Mouse (Mus musculus) stomach, embryonic 15.5 days (tissue): ENCODE measurements around the gene Ddrgk1. TPM values are rescaled to one million over a fixed set of nuclear protein-coding genes. Genes with fewer than 3 reads are reported as not detected.
A peak's percentile ranks its signal among the peaks of the same experiment; 100 is the strongest.

Source experiments
- ATAC-seq: fragments of 200-750 bp; cut with Nextera tagmentation; 2 replicates; pipeline ENCODE4 v1.8.0; 2017; ENCODE audit warnings: low read depth, moderate number of reproducible peaks, moderate TSS enrichment; ENCODE audit not compliant: insufficient read depth, low FRiP score
- H3K27ac ChIP-seq: fragments of 300-500 bp; sonication (generic); 2 replicates; pipeline ENCODE4 v1.5.1; 2015; ENCODE audit warnings: mild to moderate bottlenecking, inconsistent platforms
- H3K27me3 ChIP-seq: fragments of 300-500 bp; sonication (generic); replicated peaks from 2 replicates; pipeline ENCODE4 v1.6.1; 2015; ENCODE audit warnings: inconsistent platforms
- H3K36me3 ChIP-seq: fragments of 300-500 bp; sonication (generic); 2 replicates; pipeline ENCODE4 v1.6.1; 2015; ENCODE audit warnings: inconsistent platforms
- H3K4me1 ChIP-seq: fragments of 300-500 bp; sonication (generic); 2 replicates; pipeline ENCODE4 v1.6.1; 2015; ENCODE audit warnings: inconsistent platforms
- H3K4me2 ChIP-seq: fragments of 300-500 bp; sonication (generic); 2 replicates; pipeline ENCODE4 v1.6.1; 2015; ENCODE audit warnings: mild to moderate bottlenecking, inconsistent platforms
- H3K4me3 ChIP-seq: fragments of 300-500 bp; sonication (generic); replicated peaks from 2 replicates; pipeline ENCODE4 v1.5.1; 2015; ENCODE audit warnings: inconsistent platforms
- H3K9ac ChIP-seq: fragments of 300-500 bp; sonication (generic); 2 replicates; pipeline ENCODE4 v1.6.1; 2015; ENCODE audit warnings: inconsistent platforms
- H3K9me3 ChIP-seq: fragments of 300-500 bp; sonication (generic); 2 replicates; pipeline ENCODE4 v1.6.1; 2016; ENCODE audit warnings: inconsistent platforms
- WGBS: fragments of 180-500 bp; shearing (Covaris S2); methylation state at CpG from one replicate; pipeline ENCODE4 v1.1.7; 2015; 5-methylcytosine and 5-hydroxymethylcytosine counted together
- polyA plus RNA-seq: library from polyadenylated mRNA; unstranded; fragments of >200 nt; fragmentation: Nextera tagmentation; extraction: Ambion mirVana; gene quantifications from 2 replicates; pipeline ENCODE4 v1.2.1, GENCODE M21; 2015

Gene Ddrgk1
- polyA plus RNA-seq = 70.3 and 71.6 TPM in 2 replicates

GRCm38 (mm10) chr2:130664102-130664701 is at the start of gene Ddrgk1:
Gene Ddrgk1, minus strand, starts transcription at chr2:130664659.
- H3K4me2 ChIP-seq = peak within 1 kb of the TSS; percentile 73
- peaks cover 23% of the 10 kb centered on the region for H3K4me1 ChIP-seq
- H3K27me3 ChIP-seq = no peaks in the 10 kb centered on the region
- no peaks in the 10 kb centered on the region for H3K9me3 ChIP-seq
- H3K27ac ChIP-seq = peak within 1 kb of the TSS; percentile 99
- H3K9ac ChIP-seq = peak within 1 kb of the TSS; percentile 66; the same call in 1 of the 2 replicates
- peak; percentile 95 for ATAC-seq
- peaks cover 23% of the 10 kb centered on the region; the same call in 1 of the 2 replicates for H3K36me3 ChIP-seq
- WGBS = under 1% methylated on average over 40 of the region's 40 CpGs
- H3K4me3 ChIP-seq = peak within 1 kb of the TSS; percentile 69

- no peak overlapping the region for H3K4me2 ChIP-seq
- no peak for ATAC-seq
- 59% methylated on average over 10 of the region's 10 CpGs for WGBS
- H3K9me3 ChIP-seq = no peaks in the 10 kb centered on the region
- peaks cover 7% of the 10 kb centered on the region; the same call in 1 of the 2 replicates for H3K36me3 ChIP-seq
- no peak overlapping the region for H3K9ac ChIP-seq
- no peak overlapping the region for H3K27ac ChIP-seq
- no peaks in the 10 kb centered on the region for H3K4me1 ChIP-seq
- H3K27me3 ChIP-seq = no peaks in the 10 kb centered on the region
- H3K4me3 ChIP-seq = no peak overlapping the region
Observed at GRCm38 (mm10) chr2:130707057-130707456, 42.6 kb upstream of the Ddrgk1 start.

- Histone ChIP-seq H3K4me3 (no peak overlapping the region), H3K9me3 (no peaks in the 10 kb centered on the region), H3K4me2 (no peak overlapping the region), H3K27me3 (no peaks in the 10 kb centered on the region), H3K4me1 (no peaks in the 10 kb centered on the region), H3K27ac (no peak overlapping the region), H3K36me3 (peaks cover 4% of the 10 kb centered on the region; the same call in 1 of the 2 replicates), H3K9ac (no peak overlapping the region)
- no peak for ATAC-seq
- 59% methylated on average over 4 of the region's 4 CpGs for WGBS
Observed at GRCm38 (mm10) chr2:130706602-130707001, 42.1 kb upstream of the Ddrgk1 start.

DNA sequence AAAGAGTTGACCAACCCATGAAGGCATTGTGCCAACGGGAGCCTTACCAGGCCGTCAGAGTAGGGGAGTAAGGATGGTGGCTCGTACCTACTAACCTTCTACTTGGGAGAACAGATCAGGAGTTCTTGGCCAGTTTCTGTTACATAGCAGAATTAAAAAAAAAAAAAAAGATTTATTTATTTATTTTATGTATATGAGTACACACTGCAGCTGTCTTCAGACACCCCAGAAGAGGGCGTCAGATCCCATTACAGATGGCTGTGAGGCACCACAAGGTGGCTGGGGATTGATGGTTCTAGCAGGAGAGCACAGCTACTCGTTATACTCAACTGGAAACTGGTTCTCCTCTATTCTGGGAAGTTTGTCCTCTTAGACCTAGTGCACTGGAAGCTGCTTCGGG is 40.7 kb upstream of the Ddrgk1 start:
- no peak overlapping the region for H3K27ac ChIP-seq
- no peak overlapping the region for H3K4me3 ChIP-seq
- H3K36me3 ChIP-seq = no peaks in the 10 kb centered on the region
- no peak for ATAC-seq
- H3K4me1 ChIP-seq = no peaks in the 10 kb centered on the region
- no peaks in the 10 kb centered on the region for H3K9me3 ChIP-seq
- H3K9ac ChIP-seq = no peak overlapping the region
- WGBS = 65% methylated on average over 6 of the region's 6 CpGs
- H3K27me3 ChIP-seq = no peaks in the 10 kb centered on the region
- no peak overlapping the region for H3K4me2 ChIP-seq

GRCm38 (mm10) chr2:130704040-130705001 is 39.9 kb upstream of the Ddrgk1 start:
- WGBS = 56% methylated on average over 9 of the region's 9 CpGs
- Histone ChIP-seq H3K4me1 (no peaks in the 10 kb centered on the region), H3K4me3 (no peak overlapping the region), H3K4me2 (no peak overlapping the region), H3K27ac (no peak overlapping the region), H3K9ac (no peak overlapping the region), H3K9me3 (no peaks in the 10 kb centered on the region), H3K27me3 (no peaks in the 10 kb centered on the region), H3K36me3 (no peaks in the 10 kb centered on the region)
- ATAC-seq = no peak

DNA sequence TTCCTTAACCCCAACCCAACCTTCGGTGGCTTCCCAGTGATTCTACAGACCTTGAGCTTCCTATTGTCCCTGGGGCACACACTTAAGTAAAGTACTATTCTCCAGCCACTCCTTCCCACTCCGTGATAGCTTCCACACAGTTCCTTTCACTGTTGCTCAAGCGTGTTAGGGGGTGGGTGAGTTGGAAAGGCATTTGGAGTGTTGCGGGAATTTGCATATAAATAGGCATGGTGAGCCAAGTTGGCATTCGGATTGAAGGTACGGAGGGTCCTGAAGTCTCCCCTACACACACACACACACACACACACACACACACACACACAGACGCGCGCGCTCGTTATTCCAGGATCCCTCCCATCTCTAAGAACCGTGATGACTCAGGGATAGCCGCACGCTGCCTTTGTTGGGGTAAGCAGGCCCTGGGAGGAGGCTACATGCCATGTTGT is 33.4 kb upstream of the Ddrgk1 start:
- Histone ChIP-seq H3K4me2 (peak overlapping the region; percentile 97), H3K4me1 (peaks cover 10% of the 10 kb centered on the region), H3K27ac (no peak overlapping the region), H3K9ac (0 out of 2 replicates have a peak overlapping the region, but pooled peaks have one; percentile 3), H3K4me3 (peak overlapping the region; percentile 51), H3K9me3 (no peaks in the 10 kb centered on the region), H3K27me3 (peaks cover 24% of the 10 kb centered on the region), H3K36me3 (no peaks in the 10 kb centered on the region)
- 0 out of 2 replicates have a peak, but pooled peaks have one; percentile 14 for ATAC-seq
- WGBS = 4% methylated on average over 14 of the region's 14 CpGs

DNA sequence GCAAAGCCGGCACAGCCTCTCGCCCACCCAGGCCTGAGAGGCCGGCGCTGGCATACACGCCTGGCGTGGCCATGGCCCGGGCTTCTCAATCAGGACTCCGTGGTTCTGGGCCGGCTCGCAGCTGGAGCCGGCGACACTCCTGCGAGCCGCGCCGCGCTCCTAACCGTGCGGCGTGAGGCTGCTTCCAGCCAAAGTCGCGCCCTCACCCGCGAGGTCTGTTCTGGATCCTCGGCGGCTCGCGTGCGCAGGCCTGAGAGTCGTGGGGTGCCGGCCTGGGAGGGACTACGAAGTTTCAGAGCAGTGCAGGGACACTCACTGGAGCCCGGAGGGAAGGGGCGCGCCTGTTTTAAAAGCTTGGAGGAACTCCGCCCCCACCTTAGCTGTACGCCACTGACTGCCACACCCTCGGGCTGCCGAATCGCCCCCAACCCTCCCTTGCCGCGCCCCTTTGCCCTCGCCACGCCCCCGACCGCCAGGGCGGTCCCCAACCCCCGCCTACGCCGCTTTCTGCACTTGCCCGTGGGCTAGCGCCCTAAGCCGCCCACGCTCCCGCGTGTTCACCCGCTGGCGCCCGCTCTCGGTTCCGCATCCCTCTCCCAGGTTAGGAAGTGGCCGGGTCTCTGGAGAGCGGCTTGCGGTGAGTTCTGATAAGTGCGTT is 32.8 kb upstream of the Ddrgk1 start, which contains the start of gene Slc4a11:
Slc4a11 (minus strand) TSS at position 367 of the 658 bp plus-strand sequence.
- Histone ChIP-seq H3K9me3 (no peaks in the 10 kb centered on the region), H3K4me3 (peak within 1 kb of the TSS; percentile 51), H3K4me2 (peak within 1 kb of the TSS; percentile 97), H3K4me1 (peaks cover 10% of the 10 kb centered on the region), H3K27ac (no peak within 1 kb of the TSS), H3K36me3 (no peaks in the 10 kb centered on the region), H3K9ac (peak within 1 kb of the TSS; percentile 47; the same call in 1 of the 2 replicates), H3K27me3 (peaks cover 24% of the 10 kb centered on the region)
- WGBS = under 1% methylated on average over 62 of the region's 65 CpGs
- ATAC-seq = peak; percentile 65

- Histone ChIP-seq H3K4me2 (peak overlapping the region; percentile 97), H3K36me3 (no peaks in the 10 kb centered on the region), H3K9me3 (no peaks in the 10 kb centered on the region), H3K27me3 (peaks cover 24% of the 10 kb centered on the region), H3K27ac (no peak overlapping the region), H3K4me1 (peaks cover 10% of the 10 kb centered on the region), H3K9ac (peak overlapping the region; percentile 47; the same call in 1 of the 2 replicates), H3K4me3 (peak overlapping the region; percentile 51)
- ATAC-seq = 0 out of 2 replicates have a peak, but pooled peaks have one; percentile 28
- under 1% methylated on average over 31 of the region's 31 CpGs for WGBS
Observed at GRCm38 (mm10) chr2:130696700-130697152, 32.3 kb upstream of the Ddrgk1 start.

DNA sequence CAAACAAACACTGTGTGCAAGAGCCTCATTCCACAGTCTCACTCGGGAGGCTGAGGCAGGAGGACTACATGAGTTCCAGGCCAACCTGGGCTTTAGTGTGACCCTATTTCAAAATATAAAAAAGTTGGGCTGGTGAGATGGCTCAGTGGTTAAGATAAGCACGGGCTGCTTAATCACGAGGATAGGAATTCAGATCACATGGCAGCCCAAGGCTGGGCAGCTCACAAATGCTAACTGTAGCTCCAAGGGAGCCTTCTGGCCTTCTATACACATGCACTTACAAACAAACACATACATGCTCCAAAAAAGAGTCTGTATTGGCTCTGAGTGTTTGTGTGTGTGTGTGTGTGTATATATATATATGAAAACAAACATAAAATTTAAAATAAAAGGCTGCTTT is 29.1 kb upstream of the Ddrgk1 start:
- Histone ChIP-seq H3K4me3 (no peak overlapping the region), H3K27ac (no peak overlapping the region), H3K36me3 (no peaks in the 10 kb centered on the region), H3K4me2 (no peak overlapping the region), H3K9ac (no peak overlapping the region), H3K27me3 (peaks cover 21% of the 10 kb centered on the region), H3K9me3 (no peaks in the 10 kb centered on the region), H3K4me1 (peaks cover 10% of the 10 kb centered on the region)
- ATAC-seq = no peak
- 44% methylated on average over 3 of the region's 3 CpGs for WGBS

- no peaks in the 10 kb centered on the region for H3K27me3 ChIP-seq
- WGBS = 72% methylated on average over 2 of the region's 2 CpGs
- H3K36me3 ChIP-seq = no peaks in the 10 kb centered on the region; the same call in 1 of the 2 replicates
- no peak overlapping the region for H3K4me2 ChIP-seq
- no peaks in the 10 kb centered on the region for H3K9me3 ChIP-seq
- H3K9ac ChIP-seq = no peak overlapping the region
- ATAC-seq = no peak
- H3K4me3 ChIP-seq = no peak overlapping the region
- H3K27ac ChIP-seq = no peak overlapping the region
- no peaks in the 10 kb centered on the region for H3K4me1 ChIP-seq
Observed at GRCm38 (mm10) chr2:130689011-130689410, 24.6 kb upstream of the Ddrgk1 start.

- Histone ChIP-seq H3K9me3 (no peaks in the 10 kb centered on the region), H3K4me3 (no peak overlapping the region), H3K36me3 (peaks cover 11% of the 10 kb centered on the region; the same call in 1 of the 2 replicates), H3K27ac (no peak overlapping the region), H3K4me1 (no peaks in the 10 kb centered on the region), H3K27me3 (no peaks in the 10 kb centered on the region), H3K9ac (no peak overlapping the region), H3K4me2 (no peak overlapping the region)
- 86% methylated on average over 9 of the region's 9 CpGs for WGBS
- no peak for ATAC-seq
Observed at GRCm38 (mm10) chr2:130685426-130685825, 21.0 kb upstream of the Ddrgk1 start.
